Mouse (Mus musculus) testis, postnatal 14 days (tissue): ENCODE results near the gene Mettl24.

ENCODE experiments used
- DNase-seq: peaks from one replicate; pipeline ENCODE4 v3.0.0; 2021; ENCODE audit warnings: low spot score

The Mettl24 gene

DNA sequence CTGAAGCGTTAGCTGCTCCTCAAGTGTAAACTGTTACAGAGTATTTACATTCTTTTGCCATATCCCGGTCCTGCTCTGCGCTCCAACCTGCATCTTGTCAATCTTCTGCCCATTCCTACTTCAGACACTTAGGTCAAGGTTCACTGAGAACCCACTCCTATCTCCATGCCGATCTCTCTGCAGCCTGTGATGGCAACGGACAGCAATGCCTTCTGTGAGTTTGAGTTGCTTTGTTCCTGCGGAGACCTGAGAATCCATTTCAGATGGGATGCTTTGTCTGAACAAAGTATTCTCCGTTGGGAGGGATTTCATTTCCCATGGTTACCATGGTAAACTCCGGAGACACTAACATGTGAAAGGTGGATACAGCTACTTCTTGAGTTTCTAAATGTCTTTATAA, 2.6 kb downstream of the Mettl24 start:
- DNase-seq: no peak

DNA sequence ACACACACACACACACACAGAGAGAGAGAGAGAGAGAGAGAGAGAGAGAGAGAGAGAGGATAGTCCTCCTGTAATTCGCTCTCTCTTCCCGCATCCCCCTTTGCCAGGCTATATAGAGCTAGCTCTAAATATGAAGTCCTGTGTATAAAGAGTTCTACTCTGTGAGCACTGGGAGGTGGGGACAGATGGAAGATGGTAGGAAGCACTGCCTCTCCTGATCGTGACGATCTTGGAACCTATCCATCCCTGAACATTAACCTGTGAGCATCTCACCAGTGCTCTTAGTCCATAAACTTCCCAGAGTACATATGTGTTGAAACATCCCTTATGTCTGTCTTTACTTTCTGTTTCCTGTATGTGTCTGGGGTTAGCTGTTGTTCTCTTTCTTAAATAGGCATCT, 3.9 kb downstream of the Mettl24 start:
- no peak for DNase-seq

DNA sequence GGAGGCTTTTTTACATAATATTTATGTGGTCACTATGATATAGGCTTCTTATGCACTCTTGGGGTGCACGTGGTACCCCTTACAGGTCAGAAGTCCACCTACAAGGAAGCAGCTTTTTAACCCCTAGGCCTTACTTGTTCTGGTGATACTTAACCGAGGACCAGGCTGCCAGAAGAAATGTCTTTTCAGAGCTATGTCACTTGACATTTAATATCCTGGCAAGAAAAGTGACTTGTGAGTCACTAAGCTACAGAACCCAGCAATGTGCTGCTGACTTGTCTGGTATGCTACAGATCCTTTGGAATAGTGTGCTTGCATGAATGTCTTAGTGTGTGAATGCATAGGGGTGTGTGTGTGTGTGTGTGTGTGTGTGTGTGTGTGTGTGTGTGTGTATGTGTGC, 4.3 kb downstream of the Mettl24 start:
- DNase-seq: no peak

DNA sequence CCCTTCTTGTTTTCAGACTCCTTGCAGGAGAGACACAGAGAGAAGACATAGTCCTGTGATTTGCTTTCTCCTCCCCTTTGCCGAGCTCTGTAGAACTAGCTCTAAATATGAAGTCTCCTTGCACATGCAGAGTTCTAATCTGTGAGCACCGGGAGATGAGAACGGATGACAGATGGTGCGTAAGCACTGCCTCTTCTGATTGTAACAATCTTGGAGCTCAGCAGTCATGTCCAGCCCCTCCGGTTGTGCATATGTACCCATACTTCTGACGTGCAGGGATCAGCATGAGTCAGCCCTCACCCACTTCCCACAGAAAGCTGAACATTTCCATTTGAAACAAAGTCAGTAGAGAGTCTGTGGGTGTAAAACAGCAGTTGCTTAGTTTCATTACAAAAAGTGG, 5.2 kb downstream of the Mettl24 start:
- DNase-seq: no peak

DNA sequence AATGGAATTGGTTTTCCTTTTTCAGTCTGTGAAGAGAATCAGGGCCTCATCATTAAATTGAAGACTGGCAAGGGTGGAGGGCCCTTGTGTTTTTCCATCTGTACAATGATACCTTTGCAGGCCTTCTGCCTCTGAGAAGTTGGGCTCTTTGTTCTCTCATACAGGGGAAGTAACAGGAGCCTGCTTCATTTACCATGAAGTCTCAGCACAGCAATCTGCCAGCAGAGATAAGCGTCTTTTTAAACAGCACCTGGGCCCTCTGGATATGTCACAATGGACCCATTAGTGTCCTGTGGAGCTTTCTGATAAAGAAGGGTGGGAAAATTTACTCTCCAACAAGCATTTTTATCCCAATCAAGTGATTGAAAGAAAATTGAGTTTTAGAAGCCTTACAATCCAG, 5.8 kb downstream of the Mettl24 start:
- DNase-seq: no peak

DNA sequence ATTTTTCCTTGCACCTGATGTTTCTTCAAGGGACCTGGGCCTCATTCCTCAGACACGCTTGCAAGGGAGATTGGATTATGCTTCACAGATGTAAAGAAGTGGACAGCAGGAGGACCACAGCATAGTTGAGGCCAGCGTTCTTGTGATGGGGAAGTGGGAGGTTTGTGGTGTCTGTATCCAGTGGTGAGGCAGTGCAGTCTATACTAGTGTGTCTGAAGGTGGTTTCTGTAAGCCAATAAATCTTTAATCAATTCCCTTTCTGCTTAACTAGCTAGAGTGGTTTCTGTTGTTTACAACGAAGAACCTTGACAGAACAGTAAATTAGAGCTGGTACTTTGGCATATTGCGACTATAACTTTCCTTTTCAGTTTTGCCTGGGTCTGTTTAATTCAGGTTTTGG, 15.6 kb downstream of the Mettl24 start:
- no peak for DNase-seq

DNA sequence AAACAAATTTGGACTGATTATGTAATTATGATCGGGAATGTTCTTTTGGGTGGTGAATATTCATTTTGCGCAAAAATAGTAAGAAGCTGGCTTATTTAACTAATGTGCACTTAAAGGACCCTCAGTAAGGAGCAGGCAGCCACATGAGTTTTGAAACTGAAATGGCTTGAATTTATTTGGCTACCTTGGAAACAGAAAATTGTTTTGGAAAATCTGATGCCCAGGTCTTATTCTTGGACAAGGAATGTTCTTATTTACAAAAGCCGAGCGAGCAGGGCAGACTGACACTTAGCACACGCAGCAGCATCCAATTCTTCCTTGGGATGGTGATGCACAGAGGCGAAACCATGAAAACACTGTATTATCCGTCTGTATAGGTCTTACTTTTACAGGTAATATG, 28.0 kb downstream of the Mettl24 start:
- no peak for DNase-seq

DNA sequence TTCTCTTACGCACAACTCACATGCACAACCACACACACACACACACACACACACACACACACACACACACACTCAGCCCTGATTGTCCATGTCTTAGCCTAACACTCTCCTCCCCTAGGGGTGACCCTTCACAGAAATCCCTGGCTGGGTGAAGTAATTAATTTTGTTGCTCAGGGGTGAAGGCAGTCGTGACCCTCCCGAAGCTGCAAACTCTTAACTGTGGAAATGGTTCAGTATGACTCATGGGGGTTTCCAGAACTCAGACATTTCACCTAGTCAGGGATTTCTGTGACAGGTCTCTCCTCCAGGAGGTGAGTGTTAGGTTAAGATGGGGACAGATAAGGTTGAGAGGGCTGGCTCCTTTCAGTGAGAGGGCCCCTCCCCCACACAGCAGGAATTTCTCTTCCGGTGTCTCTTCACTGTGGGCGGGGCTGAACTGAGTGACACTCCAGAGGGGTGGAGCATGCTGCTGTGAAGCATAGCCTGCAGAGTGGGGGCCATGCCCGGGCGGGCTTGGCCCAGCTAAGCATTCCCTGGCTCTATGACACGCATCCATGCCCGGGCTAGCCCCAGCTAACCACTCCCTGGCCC, 30.0 kb downstream of the Mettl24 start:
- no peak for DNase-seq

DNA sequence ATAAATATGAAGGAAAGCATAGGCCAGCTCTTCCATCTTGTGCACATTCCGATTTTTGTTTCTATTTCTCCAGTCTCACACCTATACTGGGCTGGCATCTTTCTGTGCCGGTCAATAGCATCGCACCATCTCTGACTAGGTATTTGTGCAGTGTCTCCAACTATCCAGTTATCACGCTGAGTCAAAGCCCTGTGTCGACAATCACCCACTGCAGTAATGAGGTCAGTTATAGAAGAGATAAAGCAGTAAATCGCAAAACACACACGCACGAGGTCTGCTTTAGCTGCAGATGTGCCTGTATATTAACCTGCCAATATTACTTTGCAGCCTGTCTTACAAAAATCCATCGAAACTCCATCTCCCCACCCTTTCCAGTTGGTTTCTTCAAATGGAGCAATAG, 30.7 kb downstream of the Mettl24 start:
- no peak for DNase-seq

DNA sequence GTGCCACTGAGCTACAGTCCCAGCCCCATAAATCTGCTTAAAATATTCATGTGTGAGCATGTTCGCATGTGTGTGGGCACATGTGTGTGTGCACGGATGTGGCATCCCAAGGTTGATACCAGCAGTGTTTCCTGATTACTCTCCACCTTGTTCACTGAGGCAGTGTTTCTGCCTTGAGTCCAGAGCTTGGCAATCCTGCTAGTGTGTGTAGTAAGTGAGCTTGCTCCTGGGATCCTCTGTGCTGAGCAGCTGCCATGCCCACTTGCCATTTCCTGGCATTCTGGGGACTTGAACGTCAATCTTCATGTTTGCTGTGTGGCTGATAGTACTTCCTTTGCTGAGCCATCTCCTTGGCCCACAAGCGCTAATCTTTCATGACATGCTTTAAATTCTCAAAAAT, 32.1 kb downstream of the Mettl24 start:
- no peak for DNase-seq

DNA sequence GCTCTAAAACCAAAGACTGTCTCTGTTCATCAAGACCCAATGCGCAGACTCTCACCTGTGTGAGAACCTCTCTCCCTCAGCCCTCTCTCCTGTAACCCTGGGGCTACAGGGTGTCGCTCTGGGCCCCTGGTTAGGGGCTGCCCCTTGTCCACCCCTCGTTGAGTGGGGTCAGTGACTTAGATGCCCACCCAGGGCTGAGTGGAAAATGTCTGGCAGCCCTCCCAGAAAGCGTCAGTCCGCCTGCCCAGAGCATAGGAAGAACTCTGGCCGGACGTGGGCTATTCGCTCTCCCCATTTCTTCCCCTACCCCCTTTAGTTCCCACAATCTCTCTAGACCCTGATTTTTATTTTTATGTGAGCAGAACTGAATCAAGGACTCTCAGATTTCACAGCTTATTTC, 33.2 kb downstream of the Mettl24 start:
- no peak for DNase-seq

DNA sequence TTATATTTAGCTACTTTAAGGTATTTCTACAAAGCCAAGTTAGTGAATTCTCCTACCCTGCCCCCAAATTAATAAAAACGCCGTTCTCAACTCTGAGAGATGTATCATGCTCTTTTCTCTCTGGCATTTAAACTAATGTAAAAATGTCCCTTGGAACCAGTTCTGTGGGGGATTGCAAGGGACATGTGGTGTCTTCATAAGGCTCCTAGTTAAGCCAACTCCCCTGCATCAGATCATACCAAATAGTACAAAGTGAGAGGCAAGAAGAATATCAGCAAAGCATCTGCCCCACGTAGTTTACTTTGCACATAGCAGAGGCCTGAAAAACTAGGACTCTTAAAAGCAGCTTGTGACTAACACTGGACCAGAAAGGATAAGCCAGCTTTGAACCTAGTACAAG, 33.6 kb downstream of the Mettl24 start:
- no peak for DNase-seq

DNA sequence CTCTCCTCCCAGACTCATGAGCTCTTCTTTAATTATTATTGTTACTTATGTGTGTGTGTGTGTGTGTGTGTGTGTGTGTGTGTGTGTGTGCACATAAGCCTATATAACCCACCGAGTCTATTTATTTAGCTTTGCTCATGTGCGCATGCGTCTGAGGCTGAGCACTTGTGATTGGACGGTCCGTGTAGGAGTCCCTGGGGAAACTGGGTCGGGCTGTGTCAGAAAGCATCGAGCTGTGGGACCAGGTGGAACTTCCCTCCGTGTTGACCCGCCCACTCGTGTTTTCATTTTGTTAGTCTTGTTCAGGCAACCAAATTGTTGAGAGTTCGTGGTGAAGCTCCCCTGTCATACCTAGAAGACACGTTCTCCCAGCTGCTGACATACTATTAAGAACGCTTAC, 35.3 kb downstream of the Mettl24 start:
- DNase-seq: no peak

DNA sequence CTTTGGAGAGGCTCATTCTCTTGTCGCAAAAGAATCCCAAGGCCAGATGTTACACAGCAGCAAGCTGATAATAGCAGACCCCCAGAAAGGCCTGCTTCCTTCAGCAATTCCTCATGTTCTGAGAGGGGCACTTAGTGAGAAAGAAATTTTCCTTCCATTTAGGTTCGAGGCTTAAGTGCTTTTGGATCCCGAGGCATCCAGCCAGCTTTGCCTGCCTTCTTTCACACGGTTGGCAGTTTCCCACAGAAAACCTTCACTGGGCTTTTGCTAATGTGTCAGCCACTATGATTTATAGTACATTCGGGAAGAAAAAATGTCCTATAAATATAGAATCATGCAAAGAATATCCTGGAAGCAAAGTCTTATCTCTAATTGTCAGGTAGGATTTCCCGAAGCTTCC, 36.0 kb downstream of the Mettl24 start:
- DNase-seq: no peak

DNA sequence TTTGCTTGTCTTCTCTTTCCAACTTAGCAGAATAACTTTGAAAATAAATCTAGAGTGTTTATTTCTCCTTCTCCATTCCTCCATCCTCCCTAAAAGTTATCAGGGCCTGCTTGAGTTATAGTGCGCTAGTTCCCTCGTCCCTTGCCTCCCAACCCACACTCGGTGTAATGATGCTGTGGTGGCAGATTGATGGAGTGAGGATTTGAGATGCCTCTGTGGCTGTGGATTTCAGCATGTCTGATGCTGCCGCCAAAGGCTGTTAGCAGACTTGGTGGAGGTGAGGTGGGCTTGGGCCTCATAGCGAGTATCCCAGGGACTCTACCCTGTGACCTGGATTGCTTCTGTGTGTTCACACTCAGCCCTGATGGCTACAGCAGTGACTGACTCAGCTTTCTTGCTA, 37.8 kb downstream of the Mettl24 start:
- DNase-seq: no peak

DNA sequence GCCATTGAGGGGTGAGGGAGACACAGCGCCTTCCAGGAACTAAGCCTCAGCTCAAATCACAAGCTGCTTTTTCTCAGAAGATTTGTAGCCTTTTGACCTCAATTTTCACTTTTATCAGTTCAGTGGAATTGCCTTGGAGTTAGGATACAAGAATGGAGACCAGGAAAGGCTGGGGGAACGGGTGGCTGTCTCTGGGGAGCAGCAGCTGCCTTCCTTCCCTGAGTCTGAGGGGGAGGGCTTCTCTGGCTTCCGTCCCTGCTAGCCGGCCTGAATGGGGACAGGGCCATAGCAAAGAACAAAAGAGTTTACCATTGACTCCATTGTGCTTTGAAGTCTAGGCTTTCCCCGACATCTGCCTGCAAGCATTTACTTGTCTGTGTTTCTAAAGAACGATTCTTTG, 41.3 kb downstream of the Mettl24 start:
- DNase-seq: no peak

DNA sequence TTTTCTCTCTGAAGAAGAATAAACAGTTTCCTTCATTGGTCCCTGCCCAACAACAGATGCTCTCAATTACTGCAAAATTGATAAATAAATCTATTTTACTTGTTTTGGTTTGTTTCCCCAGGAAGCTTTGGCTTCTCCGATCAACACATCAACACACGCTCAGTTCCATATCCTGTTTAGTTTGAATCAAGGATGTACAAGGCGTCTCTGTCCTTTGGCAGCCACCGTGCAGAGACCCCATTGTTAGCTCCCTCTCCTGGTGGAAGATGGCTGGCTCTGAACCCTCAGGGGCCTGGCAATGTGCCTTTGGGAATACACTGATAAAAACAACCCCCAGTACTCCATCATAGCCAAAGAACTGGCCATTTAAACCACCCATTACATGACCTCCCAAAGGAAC, 42.0 kb downstream of the Mettl24 start:
- DNase-seq: no peak

DNA sequence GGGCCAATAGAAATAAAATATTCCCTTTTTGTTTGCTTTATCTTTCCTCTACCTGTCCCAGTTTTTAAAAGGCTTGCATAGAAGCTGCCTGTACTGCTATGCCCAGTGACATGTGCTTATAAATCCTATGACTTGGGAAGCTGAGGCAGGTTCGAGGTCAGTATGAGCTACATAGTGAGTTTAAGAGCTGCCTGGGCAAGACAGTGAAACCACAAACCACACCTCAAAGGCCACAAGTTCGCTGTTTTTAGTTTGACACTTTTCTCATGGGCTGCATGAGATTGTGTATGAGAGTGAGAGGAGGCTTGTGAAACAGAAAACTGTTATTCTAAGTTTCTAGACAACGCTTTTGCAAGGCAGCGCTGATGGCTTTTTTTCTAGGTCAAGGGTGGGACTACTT, 42.4 kb downstream of the Mettl24 start:
- DNase-seq: no peak

DNA sequence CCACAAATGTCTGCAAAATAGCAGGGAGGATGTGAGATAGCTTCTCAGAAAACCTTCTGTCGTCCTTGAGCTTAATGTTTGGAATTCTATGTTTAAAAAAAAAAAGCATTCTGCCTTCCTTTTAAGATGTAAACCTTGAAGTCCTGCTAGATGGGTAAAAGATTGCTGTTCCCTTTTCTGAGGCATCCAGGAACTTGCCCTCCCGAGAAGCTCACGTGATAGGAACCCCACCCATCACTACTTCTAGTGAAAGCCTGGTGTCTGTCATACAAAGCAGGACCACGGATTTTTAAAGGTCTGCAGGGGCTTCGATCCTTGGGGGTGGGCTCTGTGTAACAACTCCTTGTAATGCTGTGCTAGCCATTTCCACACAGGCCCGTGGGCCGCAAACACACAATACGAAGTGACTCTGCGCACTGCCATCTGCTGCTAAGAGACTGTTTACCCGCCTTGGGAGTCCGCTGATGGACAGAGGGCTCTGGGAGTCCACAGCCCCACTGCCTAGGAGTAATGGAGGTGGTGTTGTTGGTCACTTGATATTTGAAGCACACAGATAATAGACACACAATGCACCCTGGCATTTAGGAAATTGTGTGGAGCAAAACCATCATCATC, 43.3 kb downstream of the Mettl24 start:
- no peak for DNase-seq

DNA sequence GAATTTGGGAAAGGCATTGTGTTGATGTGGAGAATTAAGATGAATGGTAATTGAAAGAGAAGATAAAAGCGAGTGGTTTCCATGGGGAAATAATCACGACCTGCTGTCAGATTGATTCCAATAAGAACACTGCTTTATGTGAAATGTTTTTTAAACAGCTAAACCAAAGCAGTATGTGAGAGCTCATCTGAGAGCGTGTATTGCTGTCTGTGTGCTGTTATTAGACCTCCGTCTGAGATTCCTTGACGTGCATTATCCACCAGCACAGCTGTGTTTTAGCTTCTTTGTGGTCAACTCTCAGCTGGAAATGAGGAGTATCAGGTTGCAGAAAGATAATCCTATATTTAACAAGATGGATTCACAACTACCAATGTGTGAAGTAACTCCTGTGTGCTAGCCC, 43.9 kb downstream of the Mettl24 start:
- DNase-seq: no peak

DNA sequence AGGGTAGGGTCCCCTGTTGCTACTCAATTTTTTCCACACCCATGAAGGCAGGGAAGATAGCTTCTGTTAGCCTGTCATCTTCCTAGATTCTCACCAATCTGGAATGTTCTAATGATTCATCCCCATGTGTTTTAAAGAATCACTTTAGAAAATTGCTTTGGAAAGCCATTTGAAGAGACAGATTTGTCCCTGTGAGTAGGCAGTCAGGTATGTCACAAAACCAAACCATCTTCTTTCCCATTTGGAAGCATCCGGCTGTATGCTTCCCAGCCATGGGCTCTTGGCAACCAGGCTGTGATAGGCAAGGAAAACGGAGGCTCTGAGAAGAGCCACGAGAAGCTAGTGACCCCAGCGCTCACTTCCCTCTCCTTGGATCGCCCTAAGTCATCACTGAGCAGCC, 47.1 kb downstream of the Mettl24 start:
- DNase-seq: no peak

DNA sequence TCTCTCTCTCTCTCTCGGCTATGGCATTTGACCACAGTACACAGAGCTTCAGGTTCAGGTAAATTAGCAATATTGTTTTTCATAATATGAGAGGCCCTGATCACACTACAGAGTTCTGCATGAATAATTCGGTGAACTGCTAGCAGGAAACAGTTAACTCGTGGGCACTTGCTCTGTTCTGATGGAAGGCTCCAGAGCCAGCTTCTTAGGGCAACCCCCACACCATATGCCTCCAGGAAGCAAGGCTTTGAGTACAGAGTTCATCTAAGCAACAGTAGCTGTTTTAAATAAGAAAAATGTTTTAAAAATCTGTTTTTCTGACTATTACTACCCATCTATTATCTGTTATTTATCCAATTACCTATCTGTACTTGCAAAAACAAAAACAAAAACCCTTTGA, 50.2 kb downstream of the Mettl24 start:
- DNase-seq: no peak

DNA sequence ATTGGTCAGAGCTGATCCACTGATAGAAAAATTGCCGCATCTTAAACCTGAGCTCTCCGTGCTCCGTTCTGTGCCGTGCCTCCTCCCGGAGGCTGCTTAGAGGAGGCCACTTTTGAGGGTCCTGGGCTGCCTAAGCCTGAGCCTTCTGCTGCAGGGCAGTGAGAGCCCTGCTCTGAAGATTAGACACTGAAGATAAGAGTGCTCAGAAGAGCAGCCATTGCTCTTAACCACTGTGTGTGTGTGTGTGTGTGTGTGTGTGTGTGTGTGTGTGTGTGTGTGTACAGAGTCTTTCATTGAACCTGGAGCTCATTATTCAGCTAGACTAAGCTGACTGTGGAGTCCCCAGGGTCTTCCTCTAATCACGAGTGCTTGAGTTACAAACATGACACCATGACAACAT, 53.1 kb downstream of the Mettl24 start:
- no peak for DNase-seq

DNA sequence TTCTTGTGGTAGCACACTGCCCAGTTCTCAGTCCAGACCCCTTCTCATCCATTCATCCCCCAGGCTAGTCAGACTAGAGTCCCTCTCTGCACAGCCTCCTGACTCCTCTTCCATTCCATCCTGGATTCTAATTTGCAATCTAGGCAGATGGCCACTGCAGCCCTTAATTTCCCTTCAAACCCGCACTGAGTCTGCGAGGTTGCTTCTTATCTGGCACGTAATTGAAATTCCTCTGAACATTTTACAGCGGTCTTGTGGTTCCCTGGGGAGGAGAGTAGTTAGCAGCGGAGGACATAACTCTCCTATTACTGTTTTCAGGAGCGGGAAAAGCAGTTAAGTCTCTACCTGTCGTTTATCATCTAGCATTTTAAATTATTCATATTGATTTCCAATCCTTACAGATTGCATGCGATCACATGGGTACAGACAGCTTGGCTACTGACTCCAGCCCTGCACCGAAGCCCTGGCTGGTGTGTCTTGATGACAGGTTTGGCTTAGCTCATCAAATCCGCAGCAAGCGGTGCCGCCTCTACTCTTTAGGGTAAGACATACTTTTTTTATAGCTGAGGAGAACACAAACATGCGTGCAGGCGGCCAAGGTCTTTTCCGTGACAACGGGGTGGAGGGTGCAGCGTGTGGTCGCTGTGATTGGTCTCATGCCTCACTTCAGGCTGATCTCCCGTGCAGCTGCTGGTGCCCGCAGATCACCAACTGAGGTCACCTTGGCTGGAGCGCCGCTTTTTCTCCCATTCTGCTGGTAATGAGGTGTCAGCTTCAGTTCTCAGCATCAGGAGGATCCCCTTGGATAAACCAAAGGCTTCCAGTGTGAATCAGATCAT, 54.4 kb downstream of the Mettl24 start:
- no peak for DNase-seq
